Mouse (Mus musculus): ENCODE data around the gene Trappc2l. TPM values are rescaled to one million over a fixed set of nuclear protein-coding genes. Genes with fewer than 3 reads are reported as not detected.

Gene Trappc2l
- polyA plus RNA-seq, 1 experiment from 2014 or later, result 60.1 TPM

GRCm38 (mm10) chr8:122635878-122636802 is 24.7 kb downstream of the Trappc2l start:
- H3K27ac ChIP-seq (ENCODE audit: low read length), result peak overlapping the region; percentile 34; the same call in 1 of the 2 replicates
- 0 out of 2 replicates have a peak, but pooled peaks cover 3% of the 10 kb centered on the region for H3K36me3 ChIP-seq (ENCODE audit: insufficient read depth, low read length)
- H3K4me1 ChIP-seq (ENCODE audit: insufficient read depth, low read length), result peaks cover 24% of the 10 kb centered on the region
- H3K4me3 ChIP-seq (ENCODE audit: low read length), result no peak overlapping the region
- H3K9me3 ChIP-seq (ENCODE audit: low read length), result no peaks in the 10 kb centered on the region
- no peak overlapping the region for H3K4me2 ChIP-seq (replicated peaks; ENCODE audit: low read depth, low read length)
- H3K27me3 ChIP-seq (ENCODE audit: insufficient read depth, low read length), result no peaks in the 10 kb centered on the region
- peak; percentile 66 for ATAC-seq (ENCODE audit: low FRiP score, low TSS enrichment)
- no peak overlapping the region for H3K9ac ChIP-seq (replicated peaks; ENCODE audit: low read length)
- WGBS, result 42% methylated on average over 14 of the region's 14 CpGs

GRCm38 (mm10) chr8:122636803-122637175 is 25.3 kb downstream of the Trappc2l start:
- 0 out of 2 replicates have a peak, but pooled peaks cover 3% of the 10 kb centered on the region for H3K36me3 ChIP-seq (ENCODE audit: insufficient read depth, low read length)
- peaks cover 24% of the 10 kb centered on the region for H3K4me1 ChIP-seq (ENCODE audit: insufficient read depth, low read length)
- H3K27me3 ChIP-seq (ENCODE audit: insufficient read depth, low read length), result no peaks in the 10 kb centered on the region
- no peak overlapping the region for H3K27ac ChIP-seq (ENCODE audit: low read length)
- 66% methylated on average over 9 of the region's 9 CpGs for WGBS
- no peak overlapping the region for H3K9ac ChIP-seq (replicated peaks; ENCODE audit: low read length)
- H3K4me3 ChIP-seq (ENCODE audit: low read length), result no peak overlapping the region
- no peak for ATAC-seq (ENCODE audit: low FRiP score, low TSS enrichment)
- no peaks in the 10 kb centered on the region for H3K9me3 ChIP-seq (ENCODE audit: low read length)
- no peak overlapping the region for H3K4me2 ChIP-seq (replicated peaks; ENCODE audit: low read depth, low read length)

GRCm38 (mm10) chr8:122637230-122637629 is 25.8 kb downstream of the Trappc2l start:
- Histone ChIP-seq H3K4me2 (replicated peaks; ENCODE audit: low read depth, low read length) (no peak overlapping the region), H3K9me3 (ENCODE audit: low read length) (no peaks in the 10 kb centered on the region), H3K4me3 (ENCODE audit: low read length) (no peak overlapping the region), H3K27ac (ENCODE audit: low read length) (no peak overlapping the region), H3K27me3 (ENCODE audit: insufficient read depth, low read length) (no peaks in the 10 kb centered on the region), H3K36me3 (ENCODE audit: insufficient read depth, low read length) (0 out of 2 replicates have a peak, but pooled peaks cover 3% of the 10 kb centered on the region), H3K4me1 (ENCODE audit: insufficient read depth, low read length) (peaks cover 24% of the 10 kb centered on the region), H3K9ac (replicated peaks; ENCODE audit: low read length) (no peak overlapping the region)
- WGBS, result 93% methylated on average over 9 of the region's 9 CpGs
- ATAC-seq (ENCODE audit: low FRiP score, low TSS enrichment), result no peak

- no peaks in the 10 kb centered on the region for H3K27me3 ChIP-seq (ENCODE audit: insufficient read depth, low read length)
- H3K27ac ChIP-seq (ENCODE audit: low read length), result no peak overlapping the region
- ATAC-seq (ENCODE audit: low FRiP score, low TSS enrichment), result no peak
- WGBS, result 65% methylated on average over 16 of the region's 16 CpGs
- H3K4me2 ChIP-seq (replicated peaks; ENCODE audit: low read depth, low read length), result no peak overlapping the region
- H3K9me3 ChIP-seq (ENCODE audit: low read length), result no peaks in the 10 kb centered on the region
- H3K4me1 ChIP-seq (ENCODE audit: insufficient read depth, low read length), result peaks cover 24% of the 10 kb centered on the region
- H3K4me3 ChIP-seq (ENCODE audit: low read length), result no peak overlapping the region
- H3K36me3 ChIP-seq (ENCODE audit: insufficient read depth, low read length), result 0 out of 2 replicates have a peak, but pooled peaks cover 2% of the 10 kb centered on the region
- no peak overlapping the region for H3K9ac ChIP-seq (replicated peaks; ENCODE audit: low read length)
Measured at GRCm38 (mm10) chr8:122638601-122639000, 27.2 kb downstream of the Trappc2l start.

GRCm38 (mm10) chr8:122639521-122640248 is 28.2 kb downstream of the Trappc2l start:
- peak; percentile 40; the same call in 1 of the 2 replicates for ATAC-seq (ENCODE audit: low FRiP score, low TSS enrichment)
- H3K9ac ChIP-seq (replicated peaks; ENCODE audit: low read length), result no peak overlapping the region
- no peaks in the 10 kb centered on the region for H3K27me3 ChIP-seq (ENCODE audit: insufficient read depth, low read length)
- H3K4me2 ChIP-seq (replicated peaks; ENCODE audit: low read depth, low read length), result no peak overlapping the region
- no peak overlapping the region for H3K4me3 ChIP-seq (ENCODE audit: low read length)
- WGBS, result 34% methylated on average over 16 of the region's 16 CpGs
- no peaks in the 10 kb centered on the region for H3K9me3 ChIP-seq (ENCODE audit: low read length)
- peaks cover 24% of the 10 kb centered on the region for H3K4me1 ChIP-seq (ENCODE audit: insufficient read depth, low read length)
- no peak overlapping the region for H3K27ac ChIP-seq (ENCODE audit: low read length)
- H3K36me3 ChIP-seq (ENCODE audit: insufficient read depth, low read length), result no peaks in the 10 kb centered on the region

GRCm38 (mm10) chr8:122640825-122641224 is 29.4 kb downstream of the Trappc2l start:
- Histone ChIP-seq H3K4me1 (ENCODE audit: insufficient read depth, low read length) (peaks cover 19% of the 10 kb centered on the region), H3K27me3 (ENCODE audit: insufficient read depth, low read length) (no peaks in the 10 kb centered on the region), H3K9me3 (ENCODE audit: low read length) (no peaks in the 10 kb centered on the region), H3K27ac (ENCODE audit: low read length) (no peak overlapping the region), H3K4me3 (ENCODE audit: low read length) (no peak overlapping the region), H3K4me2 (replicated peaks; ENCODE audit: low read depth, low read length) (no peak overlapping the region), H3K9ac (replicated peaks; ENCODE audit: low read length) (no peak overlapping the region), H3K36me3 (ENCODE audit: insufficient read depth, low read length) (no peaks in the 10 kb centered on the region)
- no peak for ATAC-seq (ENCODE audit: low FRiP score, low TSS enrichment)
- 68% methylated on average over 4 of the region's 4 CpGs for WGBS

GRCm38 (mm10) chr8:122641406-122641805 is 30.0 kb downstream of the Trappc2l start:
- Histone ChIP-seq H3K36me3 (ENCODE audit: insufficient read depth, low read length) (no peaks in the 10 kb centered on the region), H3K4me1 (ENCODE audit: insufficient read depth, low read length) (peaks cover 19% of the 10 kb centered on the region), H3K27ac (ENCODE audit: low read length) (no peak overlapping the region), H3K9ac (replicated peaks; ENCODE audit: low read length) (no peak overlapping the region), H3K4me2 (replicated peaks; ENCODE audit: low read depth, low read length) (no peak overlapping the region), H3K9me3 (ENCODE audit: low read length) (no peaks in the 10 kb centered on the region), H3K4me3 (ENCODE audit: low read length) (no peak overlapping the region), H3K27me3 (ENCODE audit: insufficient read depth, low read length) (no peaks in the 10 kb centered on the region)
- WGBS, result 78% methylated on average over 15 of the region's 15 CpGs
- no peak for ATAC-seq (ENCODE audit: low FRiP score, low TSS enrichment)

GRCm38 (mm10) chr8:122642071-122642470 is 30.6 kb downstream of the Trappc2l start:
- H3K9me3 ChIP-seq (ENCODE audit: low read length), result no peaks in the 10 kb centered on the region
- no peak overlapping the region for H3K27ac ChIP-seq (ENCODE audit: low read length)
- no peak overlapping the region for H3K4me2 ChIP-seq (replicated peaks; ENCODE audit: low read depth, low read length)
- WGBS, result 60% methylated on average over 9 of the region's 9 CpGs
- no peaks in the 10 kb centered on the region for H3K27me3 ChIP-seq (ENCODE audit: insufficient read depth, low read length)
- H3K36me3 ChIP-seq (ENCODE audit: insufficient read depth, low read length), result no peaks in the 10 kb centered on the region
- no peak overlapping the region for H3K9ac ChIP-seq (replicated peaks; ENCODE audit: low read length)
- peaks cover 19% of the 10 kb centered on the region for H3K4me1 ChIP-seq (ENCODE audit: insufficient read depth, low read length)
- ATAC-seq (ENCODE audit: low FRiP score, low TSS enrichment), result no peak
- no peak overlapping the region for H3K4me3 ChIP-seq (ENCODE audit: low read length)

- no peak for ATAC-seq (ENCODE audit: low FRiP score, low TSS enrichment)
- WGBS, result 68% methylated on average over 6 of the region's 6 CpGs
- no peak overlapping the region for H3K4me2 ChIP-seq (replicated peaks; ENCODE audit: low read depth, low read length)
Measured at GRCm38 (mm10) chr8:122644175-122644954, 32.9 kb downstream of the Trappc2l start.

More at GRCm38 (mm10) chr8:122644175-122644954, 32.9 kb downstream of the Trappc2l start:
- no peaks in the 10 kb centered on the region for H3K36me3 ChIP-seq (ENCODE audit: insufficient read depth, low read length)
- H3K27ac ChIP-seq (ENCODE audit: low read length), result no peak overlapping the region
- no peak overlapping the region for H3K9ac ChIP-seq (replicated peaks; ENCODE audit: low read length)
- H3K4me1 ChIP-seq (ENCODE audit: insufficient read depth, low read length), result peaks cover 17% of the 10 kb centered on the region
- no peaks in the 10 kb centered on the region for H3K27me3 ChIP-seq (ENCODE audit: insufficient read depth, low read length)
- H3K4me3 ChIP-seq (ENCODE audit: low read length), result no peak overlapping the region
- H3K9me3 ChIP-seq (ENCODE audit: low read length), result no peaks in the 10 kb centered on the region
